Mouse (Mus musculus) ovary, postnatal 36 days (tissue): ENCODE measurements around the gene Tssc4.

Experiments used
- DNase-seq: peaks from one replicate; pipeline ENCODE4 v3.0.0; 2022; ENCODE audit warnings: low spot score, mixed read lengths

Tssc4 gene

GRCm38 (mm10) chr7:143109696-143110095 lies 40.6 kb downstream of the Tssc4 start:
- no peak for DNase-seq

- no peak for DNase-seq
Observed at GRCm38 (mm10) chr7:143110803-143111202, 41.8 kb downstream of the Tssc4 start.

DNA sequence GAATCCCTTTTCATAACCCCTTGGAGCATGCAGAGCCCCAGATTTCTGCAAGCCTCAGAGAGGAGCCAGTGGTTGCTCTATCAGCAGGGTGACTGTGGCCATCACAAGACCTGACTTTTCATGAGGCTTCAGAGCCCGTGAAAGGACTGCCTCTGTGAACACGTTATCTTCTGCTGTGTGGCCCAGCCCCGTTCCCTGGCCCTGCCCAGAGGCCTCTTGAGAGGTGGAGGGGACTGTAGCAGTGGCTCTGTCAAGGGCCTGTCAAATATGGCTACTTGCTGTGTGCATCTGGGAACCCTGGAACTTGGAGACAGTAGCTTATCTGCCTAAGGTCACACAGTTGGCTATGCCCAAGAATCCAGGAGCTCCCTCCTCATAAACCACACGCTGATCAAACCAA lies 42.7 kb downstream of the Tssc4 start:
- DNase-seq: no peak

GRCm38 (mm10) chr7:143112395-143112794 lies 43.3 kb downstream of the Tssc4 start:
- DNase-seq: no peak

GRCm38 (mm10) chr7:143114773-143115172 lies 45.7 kb downstream of the Tssc4 start:
- no peak for DNase-seq

- DNase-seq: no peak
Observed at GRCm38 (mm10) chr7:143116521-143116920, 47.5 kb downstream of the Tssc4 start.

DNA sequence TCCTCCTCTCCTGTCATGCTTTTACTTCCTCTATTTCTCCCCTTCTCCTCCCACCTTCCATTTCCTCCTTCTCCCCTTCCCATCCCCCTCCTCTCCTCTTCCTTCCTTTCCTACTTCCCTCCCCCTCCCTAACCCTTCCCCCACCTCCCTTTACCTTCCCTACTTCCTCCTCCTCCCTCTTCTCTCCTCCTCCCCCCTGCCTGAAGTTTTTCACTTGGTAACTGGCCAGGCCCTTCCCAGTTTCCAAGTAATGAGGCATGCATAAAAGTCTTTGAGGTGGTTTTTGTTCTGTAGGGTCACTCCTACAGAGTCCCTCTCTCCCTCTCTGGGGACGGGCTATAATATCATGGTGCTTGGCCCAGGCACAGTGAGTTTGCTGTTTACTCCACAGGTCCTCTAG lies 50.4 kb downstream of the Tssc4 start:
- no peak for DNase-seq

DNA sequence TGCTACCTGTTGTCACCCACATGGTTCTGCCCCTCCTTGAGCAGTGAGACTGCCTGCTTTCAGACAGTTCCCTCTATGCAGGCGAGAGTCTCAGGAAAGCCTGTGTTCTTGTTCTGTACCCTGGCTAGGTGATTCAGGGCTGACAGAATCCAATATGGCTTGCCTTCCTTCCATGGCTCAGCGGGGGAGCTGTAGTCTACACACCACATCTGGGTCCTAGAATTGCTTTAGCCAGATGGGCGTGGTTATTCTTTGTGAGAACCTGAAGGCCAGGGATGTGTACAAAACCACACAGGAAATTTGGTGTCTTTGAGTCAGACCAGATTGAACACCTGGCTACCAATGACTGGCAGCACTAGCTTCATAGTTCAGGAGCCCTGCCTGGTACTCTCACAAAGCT lies 50.8 kb downstream of the Tssc4 start:
- DNase-seq: no peak
